Mouse (Mus musculus) heart, postnatal 0 days (tissue): ENCODE measurements around the gene Swt1.

Experiments
- CTCF ChIP-seq: IDR thresholded peaks from 2 replicates; pipeline ENCODE4 v1.5.1; 2016; ENCODE audit warnings: antibody characterized with exemption, control low read depth, low read depth
- EP300 ChIP-seq: IDR thresholded peaks from 2 replicates; pipeline ENCODE4 v1.6.1; 2016; ENCODE audit warnings: antibody characterized with exemption, low read depth

- TF ChIP-seq CTCF, result no peak
- no peak for TF ChIP-seq EP300
Observed at GRCm38 (mm10) chr1:151422178-151422577, 6.1 kb downstream of the Swt1 start.
